Mouse (Mus musculus) myocyte (in vitro differentiated cells): ENCODE data around the gene Wdfy3.

Experiments
- CEBPB ChIP-seq: IDR thresholded peaks from 2 replicates; pipeline ENCODE4 v1.6.1; 2011; ENCODE audit warnings: mild to moderate bottlenecking, moderate library complexity; ENCODE audit not compliant: poor library complexity, insufficient read depth, severe bottlenecking
- POLR2A ChIP-seq: IDR thresholded peaks from one replicate; pipeline ENCODE4 v1.6.1; 2011; ENCODE audit warnings: low read depth, mild to moderate bottlenecking, control low read depth, moderate library complexity; ENCODE audit not compliant: insufficient read length
- POLR2AphosphoS2 ChIP-seq: IDR thresholded peaks from one replicate; pipeline ENCODE4 v1.6.1; 2011; ENCODE audit warnings: low read depth, control low read depth; ENCODE audit not compliant: insufficient read length
- USF1 ChIP-seq: IDR thresholded peaks from one replicate; pipeline ENCODE4 v1.6.1; 2011; ENCODE audit warnings: low read depth, mild to moderate bottlenecking, control low read depth, moderate library complexity

- no peak for TF ChIP-seq POLR2AphosphoS2
- no peak for TF ChIP-seq USF1
- no peak for TF ChIP-seq POLR2A
- no peak for TF ChIP-seq CEBPB
Measured at GRCm38 (mm10) chr5:101895717-101896645, 173.7 kb downstream of the Wdfy3 start.
